Mouse (Mus musculus): ENCODE data around the gene Evi2b. TPM values are rescaled to one million over a fixed set of nuclear protein-coding genes. Genes with fewer than 3 reads are reported as not detected.

Evi2b gene
- polyA plus RNA-seq, 1 experiment from 2014 or later = 12.7 TPM

DNA sequence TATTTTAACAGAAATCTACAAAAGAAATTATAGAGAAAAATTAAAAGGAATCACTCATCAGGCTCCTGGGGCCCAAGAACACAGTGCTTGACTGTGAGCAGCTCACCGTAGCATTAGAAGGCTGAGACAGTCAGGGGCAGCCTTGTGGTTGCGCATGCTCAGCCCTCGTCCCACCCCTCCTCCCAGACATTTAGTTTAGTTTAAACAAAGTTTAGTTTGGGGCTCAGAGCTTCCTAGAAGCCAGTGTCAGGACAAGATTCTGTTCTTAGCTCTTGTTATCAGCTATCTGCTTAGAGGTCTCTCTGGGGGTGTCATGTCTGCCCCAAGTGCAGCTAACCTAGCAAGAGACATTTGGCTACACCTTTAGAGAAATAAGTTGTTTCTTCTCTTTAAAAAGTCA lies 5.0 kb upstream of the Evi2b start:
- no peaks in the 10 kb centered on the region for H3K9me3 ChIP-seq (ENCODE audit: control insufficient read depth, low read length)
- no peak overlapping the region for H3K4me3 ChIP-seq (ENCODE audit: low read depth, low read length)
- H3K4me1 ChIP-seq (replicated peaks; ENCODE audit: control insufficient read depth, insufficient read depth, low read length) = peaks cover 51% of the 10 kb centered on the region
- H3K36me3 ChIP-seq (ENCODE audit: control insufficient read depth, insufficient read depth, low read length) = peaks cover 4% of the 10 kb centered on the region; the same call in 1 of the 2 replicates
- H3K27ac ChIP-seq (ENCODE audit: low read depth, low read length) = peak overlapping the region; percentile 36
- 58% methylated on average over 3 of the region's 3 CpGs for WGBS
- ATAC-seq (replicated peaks; ENCODE audit: low FRiP score) = no peak
- H3K9ac ChIP-seq (ENCODE audit: low read depth, low read length) = no peak overlapping the region
- DNase-seq (ENCODE audit: low spot score) = no peak
- no peaks in the 10 kb centered on the region for H3K27me3 ChIP-seq (replicated peaks; ENCODE audit: control insufficient read depth, insufficient read depth, low read length)
- peak overlapping the region; percentile 31 for H3K4me2 ChIP-seq

DNA sequence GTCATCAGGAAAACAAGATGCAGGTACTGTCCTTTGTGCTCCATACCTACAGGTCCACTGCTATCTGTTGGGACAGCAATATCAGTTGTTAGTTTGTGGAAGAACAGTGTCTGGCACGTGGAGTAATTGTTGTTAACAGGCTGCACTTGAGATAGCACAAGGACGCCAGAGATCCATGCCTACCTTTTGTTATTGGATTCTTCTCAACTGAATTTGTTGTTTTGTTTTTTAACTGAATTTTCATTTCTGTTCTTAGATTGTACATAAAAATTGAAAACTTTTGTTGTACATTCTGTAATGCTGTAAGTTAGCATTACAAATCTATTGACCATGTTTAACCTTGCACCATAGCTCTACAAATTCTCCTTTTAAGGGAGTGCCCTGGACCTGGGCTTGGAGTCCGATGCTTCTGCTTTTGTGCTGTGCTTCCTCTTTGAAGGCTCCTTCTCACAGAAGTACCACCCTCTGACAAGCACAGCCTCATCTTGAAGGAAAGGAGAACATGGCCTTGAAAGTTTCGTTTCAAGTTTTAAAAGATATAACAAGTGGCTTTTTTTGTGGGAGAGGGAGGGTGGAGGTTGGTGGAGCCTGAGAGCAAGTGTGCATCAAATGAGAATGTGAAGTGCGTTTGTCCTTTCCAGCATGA lies 4.3 kb upstream of the Evi2b start:
- no peak for DNase-seq (ENCODE audit: low spot score)

DNA sequence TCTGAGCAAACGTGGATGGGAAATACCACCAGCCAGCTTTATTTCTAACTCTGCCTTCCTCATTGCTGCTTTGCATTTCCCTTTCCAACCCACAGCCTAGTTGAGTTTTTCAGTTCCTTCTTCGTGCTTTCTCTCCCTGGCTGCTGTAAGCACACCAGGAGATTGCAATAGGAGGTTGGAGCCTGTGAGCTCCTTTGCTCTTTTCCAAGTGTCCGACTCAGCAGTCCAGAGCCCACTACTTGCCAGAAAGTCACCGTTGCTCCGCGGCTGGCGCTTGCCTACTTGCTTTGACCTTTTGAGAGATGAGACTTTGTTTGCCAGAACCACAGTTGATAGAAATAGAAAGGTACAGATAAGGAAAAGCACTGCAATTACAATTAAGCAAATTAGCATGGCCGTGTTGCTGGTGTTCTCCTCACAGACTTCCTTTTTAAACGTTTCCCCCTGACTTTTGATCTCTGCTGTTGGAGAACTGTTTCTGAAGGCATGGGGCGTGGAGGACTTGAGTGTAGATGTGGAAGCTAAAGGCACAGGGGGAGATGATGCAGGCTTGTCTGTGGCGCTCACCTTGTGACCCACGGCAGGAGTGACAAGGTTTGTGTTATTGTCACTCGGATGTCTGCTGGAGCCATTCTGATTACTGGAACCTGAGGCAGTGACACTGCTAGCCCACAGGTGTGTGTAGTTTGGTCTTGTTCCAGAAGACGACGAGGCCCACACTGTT lies 3.6 kb upstream of the Evi2b start:
- H3K4me2 ChIP-seq = peak overlapping the region; percentile 31
- H3K27me3 ChIP-seq (replicated peaks; ENCODE audit: control insufficient read depth, insufficient read depth, low read length) = no peaks in the 10 kb centered on the region
- peaks cover 43% of the 10 kb centered on the region for H3K4me1 ChIP-seq (replicated peaks; ENCODE audit: control insufficient read depth, insufficient read depth, low read length)
- DNase-seq (ENCODE audit: low spot score) = no peak
- H3K36me3 ChIP-seq (ENCODE audit: control insufficient read depth, insufficient read depth, low read length) = peaks cover 4% of the 10 kb centered on the region; the same call in 1 of the 2 replicates
- H3K9me3 ChIP-seq (ENCODE audit: control insufficient read depth, low read length) = no peaks in the 10 kb centered on the region
- 58% methylated on average over 15 of the region's 15 CpGs for WGBS
- ATAC-seq (replicated peaks; ENCODE audit: low FRiP score) = no peak
- H3K4me3 ChIP-seq (ENCODE audit: low read depth, low read length) = no peak overlapping the region
- H3K27ac ChIP-seq (ENCODE audit: low read depth, low read length) = peak overlapping the region; percentile 55
- no peak overlapping the region for H3K9ac ChIP-seq (ENCODE audit: low read depth, low read length)

More for the DNA sequence above, 4.3 kb upstream of the Evi2b start:
- Histone ChIP-seq H3K4me2 (peak overlapping the region; percentile 31; the same call in 1 of the 2 replicates), H3K9me3 (ENCODE audit: control insufficient read depth, low read length) (no peaks in the 10 kb centered on the region), H3K27me3 (replicated peaks; ENCODE audit: control insufficient read depth, insufficient read depth, low read length) (no peaks in the 10 kb centered on the region), H3K4me3 (ENCODE audit: low read depth, low read length) (no peak overlapping the region), H3K9ac (ENCODE audit: low read depth, low read length) (no peak overlapping the region), H3K27ac (ENCODE audit: low read depth, low read length) (peak overlapping the region; percentile 55), H3K4me1 (replicated peaks; ENCODE audit: control insufficient read depth, insufficient read depth, low read length) (peaks cover 43% of the 10 kb centered on the region), H3K36me3 (ENCODE audit: control insufficient read depth, insufficient read depth, low read length) (peaks cover 4% of the 10 kb centered on the region; the same call in 1 of the 2 replicates)
- 55% methylated on average over 5 of the region's 5 CpGs for WGBS
- no peak for ATAC-seq (replicated peaks; ENCODE audit: low FRiP score)

DNA sequence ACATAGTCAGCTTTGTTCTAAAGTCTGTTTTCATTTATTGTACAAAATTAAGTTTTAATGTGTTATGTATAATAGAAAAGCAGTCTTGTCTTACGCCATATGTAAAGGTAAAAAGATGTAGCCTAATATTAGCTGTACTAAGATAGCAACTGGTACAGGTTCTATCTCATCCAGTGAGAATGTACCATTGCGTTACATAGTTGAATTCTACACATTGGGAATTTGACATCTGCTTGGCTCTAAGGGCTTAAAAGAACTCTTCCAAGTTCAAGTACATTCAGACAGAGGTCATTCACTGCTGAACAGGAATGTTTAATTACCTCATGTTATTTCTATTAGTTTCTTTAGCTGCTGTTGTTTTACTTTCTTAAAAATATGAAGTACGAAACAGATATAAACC lies 3.0 kb upstream of the Evi2b start:
- Histone ChIP-seq H3K4me1 (replicated peaks; ENCODE audit: control insufficient read depth, insufficient read depth, low read length) (peaks cover 40% of the 10 kb centered on the region), H3K27me3 (replicated peaks; ENCODE audit: control insufficient read depth, insufficient read depth, low read length) (no peaks in the 10 kb centered on the region), H3K4me2 (no peak overlapping the region), H3K9me3 (ENCODE audit: control insufficient read depth, low read length) (no peaks in the 10 kb centered on the region), H3K36me3 (ENCODE audit: control insufficient read depth, insufficient read depth, low read length) (peaks cover 4% of the 10 kb centered on the region; the same call in 1 of the 2 replicates), H3K27ac (ENCODE audit: low read depth, low read length) (no peak overlapping the region), H3K9ac (ENCODE audit: low read depth, low read length) (no peak overlapping the region), H3K4me3 (ENCODE audit: low read depth, low read length) (no peak overlapping the region)
- ATAC-seq (replicated peaks; ENCODE audit: low FRiP score) (no peak), DNase-seq (ENCODE audit: low spot score) (no peak)
- 90% methylated on average over 3 of the region's 3 CpGs for WGBS

DNA sequence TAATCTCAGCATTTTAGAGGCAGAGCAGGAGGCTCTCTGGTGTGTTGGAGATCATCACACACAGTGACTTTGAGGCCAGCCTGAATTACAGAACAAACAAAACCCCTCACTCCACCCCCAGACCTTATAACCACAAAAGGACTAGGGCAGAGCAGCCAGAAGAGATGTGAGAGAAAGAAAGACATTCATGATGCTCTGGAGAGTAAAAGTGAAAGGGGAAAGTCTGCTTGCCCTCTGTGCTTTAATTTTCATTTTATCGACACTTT lies 681 bp upstream of the Evi2b start:
- no peaks in the 10 kb centered on the region for H3K27me3 ChIP-seq (replicated peaks; ENCODE audit: control insufficient read depth, insufficient read depth, low read length)
- H3K36me3 ChIP-seq (ENCODE audit: control insufficient read depth, insufficient read depth, low read length) = peaks cover 4% of the 10 kb centered on the region; the same call in 1 of the 2 replicates
- peak overlapping the region; percentile 50 for H3K4me2 ChIP-seq
- 65% methylated on average over 1 of the region's 1 CpGs for WGBS
- H3K4me3 ChIP-seq (ENCODE audit: low read depth, low read length) = no peak overlapping the region
- no peak overlapping the region for H3K9ac ChIP-seq (ENCODE audit: low read depth, low read length)
- H3K27ac ChIP-seq (ENCODE audit: low read depth, low read length) = peak overlapping the region; percentile 74
- H3K9me3 ChIP-seq (ENCODE audit: control insufficient read depth, low read length) = no peaks in the 10 kb centered on the region
- peaks cover 33% of the 10 kb centered on the region for H3K4me1 ChIP-seq (replicated peaks; ENCODE audit: control insufficient read depth, insufficient read depth, low read length)
- DNase-seq (ENCODE audit: low spot score) (no peak), ATAC-seq (replicated peaks; ENCODE audit: low FRiP score) (no peak)

DNA sequence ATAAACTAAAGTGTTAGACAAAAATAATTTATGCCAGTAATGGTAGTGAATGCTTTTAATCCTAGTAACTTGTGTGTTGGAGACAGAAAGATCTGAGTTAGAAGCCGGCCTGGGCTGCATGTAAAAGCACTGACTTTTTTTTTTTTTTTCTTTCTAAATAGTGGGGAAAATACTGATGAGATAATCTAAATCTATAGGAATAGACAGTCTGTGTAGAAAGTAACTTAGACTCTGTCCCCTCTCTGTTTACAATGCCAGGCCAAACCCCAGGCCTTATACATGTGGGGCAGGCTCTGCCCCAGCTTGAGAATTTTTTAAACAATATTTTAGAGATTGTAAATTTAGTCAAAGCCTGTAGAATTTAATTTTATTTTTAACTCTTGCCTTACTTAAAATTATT lies 618 bp downstream of the Evi2b start:
- H3K36me3 ChIP-seq (ENCODE audit: control insufficient read depth, insufficient read depth, low read length) = peaks cover 4% of the 10 kb centered on the region; the same call in 1 of the 2 replicates
- H3K9ac ChIP-seq (ENCODE audit: low read depth, low read length) = 0 out of 2 replicates have a peak overlapping the region, but pooled peaks have one; percentile 20
- ATAC-seq (replicated peaks; ENCODE audit: low FRiP score) (no peak), DNase-seq (ENCODE audit: low spot score) (no peak)
- H3K27me3 ChIP-seq (replicated peaks; ENCODE audit: control insufficient read depth, insufficient read depth, low read length) = no peaks in the 10 kb centered on the region
- H3K4me3 ChIP-seq (ENCODE audit: low read depth, low read length) = peak overlapping the region; percentile 37
- H3K27ac ChIP-seq (ENCODE audit: low read depth, low read length) = no peak overlapping the region
- WGBS = 36% methylated on average over 1 of the region's 1 CpGs
- H3K4me1 ChIP-seq (replicated peaks; ENCODE audit: control insufficient read depth, insufficient read depth, low read length) = peaks cover 29% of the 10 kb centered on the region
- peak overlapping the region; percentile 51 for H3K4me2 ChIP-seq
- H3K9me3 ChIP-seq (ENCODE audit: control insufficient read depth, low read length) = no peaks in the 10 kb centered on the region

DNA sequence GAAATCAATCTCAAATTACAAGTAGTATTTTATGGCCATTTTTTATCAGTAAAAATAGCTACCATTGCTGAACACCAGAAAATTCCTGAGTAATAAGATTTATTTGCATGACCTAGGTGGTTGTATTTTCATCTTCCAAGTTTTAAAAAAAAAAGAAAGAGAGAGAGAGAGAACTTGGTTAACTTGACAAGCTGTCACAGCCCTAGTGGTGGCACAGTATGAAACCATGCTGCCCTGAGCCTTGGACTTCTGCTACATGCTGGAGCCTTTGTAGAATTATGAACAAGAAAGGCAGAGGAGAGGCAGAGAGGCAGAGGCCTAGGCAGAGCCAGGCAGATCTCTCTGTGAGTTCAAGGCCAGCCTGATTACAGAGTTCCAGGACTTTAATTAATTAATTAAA lies 1.6 kb downstream of the Evi2b start:
- Histone ChIP-seq H3K9me3 (ENCODE audit: control insufficient read depth, low read length) (no peaks in the 10 kb centered on the region), H3K4me3 (ENCODE audit: low read depth, low read length) (peak overlapping the region; percentile 23), H3K4me1 (replicated peaks; ENCODE audit: control insufficient read depth, insufficient read depth, low read length) (peaks cover 20% of the 10 kb centered on the region), H3K9ac (ENCODE audit: low read depth, low read length) (no peak overlapping the region), H3K36me3 (ENCODE audit: control insufficient read depth, insufficient read depth, low read length) (no peaks in the 10 kb centered on the region), H3K4me2 (peak overlapping the region; percentile 51), H3K27ac (ENCODE audit: low read depth, low read length) (no peak overlapping the region), H3K27me3 (replicated peaks; ENCODE audit: control insufficient read depth, insufficient read depth, low read length) (no peaks in the 10 kb centered on the region)
- ATAC-seq (replicated peaks; ENCODE audit: low FRiP score) (no peak), DNase-seq (ENCODE audit: low spot score) (no peak)

DNA sequence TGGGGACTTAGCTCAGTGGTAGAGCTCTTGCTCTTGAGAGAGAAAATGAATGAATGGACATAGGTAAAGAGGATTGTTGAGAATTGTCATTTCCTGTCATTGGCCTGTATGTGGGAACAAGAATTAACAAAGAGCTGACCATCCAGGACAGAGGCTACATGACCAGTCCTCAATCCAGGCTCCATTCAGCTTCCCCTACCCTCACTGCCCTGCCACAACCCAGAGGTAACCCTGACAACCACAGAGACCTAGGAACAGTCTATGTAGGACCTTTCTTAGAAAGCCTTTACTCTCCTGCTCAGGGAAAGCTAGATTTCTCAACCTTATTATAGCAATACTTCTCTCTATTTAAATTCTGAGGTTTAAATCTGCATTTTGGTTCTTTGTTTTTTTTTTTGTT lies 2.8 kb downstream of the Evi2b start:
- Histone ChIP-seq H3K9me3 (ENCODE audit: control insufficient read depth, low read length) (no peaks in the 10 kb centered on the region), H3K27ac (ENCODE audit: low read depth, low read length) (no peak overlapping the region), H3K4me2 (peak overlapping the region; percentile 14; the same call in 1 of the 2 replicates), H3K9ac (ENCODE audit: low read depth, low read length) (no peak overlapping the region), H3K4me3 (ENCODE audit: low read depth, low read length) (no peak overlapping the region; the same call in 1 of the 2 replicates), H3K4me1 (replicated peaks; ENCODE audit: control insufficient read depth, insufficient read depth, low read length) (peaks cover 17% of the 10 kb centered on the region), H3K27me3 (replicated peaks; ENCODE audit: control insufficient read depth, insufficient read depth, low read length) (no peaks in the 10 kb centered on the region), H3K36me3 (ENCODE audit: control insufficient read depth, insufficient read depth, low read length) (no peaks in the 10 kb centered on the region; the same call in 1 of the 2 replicates)
- ATAC-seq (replicated peaks; ENCODE audit: low FRiP score) (no peak), DNase-seq (ENCODE audit: low spot score) (no peak)

DNA sequence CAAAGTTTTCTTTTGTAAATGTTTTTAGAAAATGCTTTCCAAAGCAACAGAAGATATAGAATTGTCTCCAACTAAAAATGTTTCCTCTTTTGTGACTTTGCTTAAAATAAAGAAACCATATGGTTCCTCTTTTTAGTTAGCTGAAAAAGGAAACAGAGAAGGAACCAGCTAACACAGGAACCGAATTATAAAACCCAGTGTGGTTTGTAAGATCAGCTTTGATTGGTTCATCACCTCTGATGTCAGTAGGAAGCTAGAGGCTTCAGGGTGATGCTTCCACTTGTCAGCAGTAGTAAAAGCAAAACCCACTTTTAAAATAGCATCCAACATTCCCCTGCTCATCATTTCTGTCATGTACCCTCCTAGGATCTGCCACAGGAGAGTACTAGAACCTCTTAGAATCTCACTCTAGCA lies 3.7 kb downstream of the Evi2b start:
- no peak for DNase-seq (ENCODE audit: low spot score)

More for the DNA sequence above, 3.7 kb downstream of the Evi2b start:
- Histone ChIP-seq H3K4me3 (ENCODE audit: low read depth, low read length) (no peak overlapping the region), H3K4me2 (no peak overlapping the region), H3K9me3 (ENCODE audit: control insufficient read depth, low read length) (no peaks in the 10 kb centered on the region), H3K27ac (ENCODE audit: low read depth, low read length) (no peak overlapping the region), H3K27me3 (replicated peaks; ENCODE audit: control insufficient read depth, insufficient read depth, low read length) (no peaks in the 10 kb centered on the region), H3K9ac (ENCODE audit: low read depth, low read length) (no peak overlapping the region), H3K36me3 (ENCODE audit: control insufficient read depth, insufficient read depth, low read length) (peaks cover 2% of the 10 kb centered on the region), H3K4me1 (replicated peaks; ENCODE audit: control insufficient read depth, insufficient read depth, low read length) (peaks cover 17% of the 10 kb centered on the region)
- 43% methylated on average over 1 of the region's 1 CpGs for WGBS
- no peak for ATAC-seq (replicated peaks; ENCODE audit: low FRiP score)

Data from liver, embryonic 11.5 days (tissue).